Mouse (Mus musculus) MEL (cell line): ENCODE data around the gene Lmntd1. TPM values are rescaled to one million over a fixed set of nuclear protein-coding genes. Genes with fewer than 3 reads are reported as not detected.

ENCODE experiments used
- DNase-seq: peaks from one replicate; pipeline ENCODE4 v3.0.0; 2011; ENCODE audit warnings: low read depth, low spot score
- H3K27ac ChIP-seq: 2 replicates; pipeline ENCODE4 v1.5.1; 2012; ENCODE audit warnings: low read depth, mild to moderate bottlenecking, control low read depth, low read length, moderate library complexity; ENCODE audit not compliant: control insufficient read depth
- H3K27me3 ChIP-seq, 2 experiments: fragments of 150-350 bp in 1 of 2; sonication (generic) in 1 of 2; 2 replicates each; pipeline ENCODE4 v1.6.1; 2012; ENCODE audit warnings: low read length in 2 of 2, mild to moderate bottlenecking in 2 of 2, improper control_type of control experiment in 1 of 2, moderate library complexity in 1 of 2; ENCODE audit not compliant: insufficient read depth in 2 of 2, control insufficient read depth in 1 of 2
- H3K36me3 ChIP-seq, 2 experiments: 2 replicates each; pipeline ENCODE4 v1.6.1; 2012 to 2014; ENCODE audit warnings: low read length in 2 of 2, improper control_type of control experiment in 1 of 2, inconsistent platforms in 1 of 2, mild to moderate bottlenecking in 1 of 2; ENCODE audit not compliant: insufficient read depth in 2 of 2, control insufficient read depth in 1 of 2
- H3K4me1 ChIP-seq, 2 experiments: fragments of 150-350 bp in 1 of 2; sonication (generic) in 1 of 2; 2 replicates each; pipeline ENCODE4 v1.6.1; 2012; ENCODE audit warnings: low read length in 2 of 2, improper control_type of control experiment in 1 of 2, mild to moderate bottlenecking in 1 of 2; ENCODE audit not compliant: insufficient read depth in 2 of 2, control insufficient read depth in 1 of 2
- H3K4me3 ChIP-seq, 2 experiments: fragments of 150-350 bp in 1 of 2; sonication (generic) in 1 of 2; 2 replicates each; pipeline ENCODE4 v1.5.1; 2012; ENCODE audit warnings: low read depth in 2 of 2, low read length in 2 of 2, mild to moderate bottlenecking in 2 of 2, moderate library complexity in 2 of 2, control low read depth in 1 of 2, improper control_type of control experiment in 1 of 2; ENCODE audit not compliant: control insufficient read depth in 1 of 2, insufficient read depth in 1 of 2
- H3K79me2 ChIP-seq: 2 replicates; pipeline ENCODE4 v1.6.1; 2012; ENCODE audit warnings: mild to moderate bottlenecking, low read length, moderate library complexity; ENCODE audit not compliant: control insufficient read depth, poor library complexity, insufficient read depth
- H3K9ac ChIP-seq: 2 replicates; pipeline ENCODE4 v1.6.1; 2012; ENCODE audit warnings: low read depth, mild to moderate bottlenecking, control low read depth, low read length, moderate library complexity; ENCODE audit not compliant: control insufficient read depth, poor library complexity, severe bottlenecking
- H3K9me3 ChIP-seq: fragments of 150-350 bp; sonication (generic); replicated peaks from 2 replicates; pipeline ENCODE4 v1.6.1; 2012; ENCODE audit warnings: mild to moderate bottlenecking, low read length, improper control_type of control experiment, moderate library complexity; ENCODE audit not compliant: insufficient read depth
- E2F4 ChIP-seq: IDR thresholded peaks from 2 replicates; pipeline ENCODE4 v1.6.1; 2011; ENCODE audit warnings: low read depth, low read length, improper control_type of control experiment, borderline replicate concordance
- ELF1 ChIP-seq: IDR thresholded peaks from 2 replicates; pipeline ENCODE4 v1.6.1; 2014; ENCODE audit warnings: low read depth, mild to moderate bottlenecking, inconsistent platforms, low read length, improper control_type of control experiment, moderate library complexity
- GABPA ChIP-seq: IDR thresholded peaks from 2 replicates; pipeline ENCODE4 v1.6.1; 2012; ENCODE audit warnings: low read depth, mild to moderate bottlenecking, inconsistent platforms, low read length, improper control_type of control experiment, moderate library complexity
- GATA1 ChIP-seq: IDR thresholded peaks from 2 replicates; pipeline ENCODE4 v1.6.1; 2011; ENCODE audit warnings: low read depth, low read length, improper control_type of control experiment
- HCFC1 ChIP-seq: IDR thresholded peaks from 2 replicates; pipeline ENCODE4 v1.6.1; 2012; ENCODE audit warnings: low read depth, mild to moderate bottlenecking, inconsistent platforms, low read length, improper control_type of control experiment, moderate library complexity
- KAT2A ChIP-seq: conservative IDR thresholded peaks from 2 replicates; pipeline ENCODE4 v1.6.1; 2012; ENCODE audit warnings: low read depth, low read length, improper control_type of control experiment, inconsistent platforms
- MAZ ChIP-seq: IDR thresholded peaks from 2 replicates; pipeline ENCODE4 v1.6.1; 2012; ENCODE audit warnings: low read depth, mild to moderate bottlenecking, inconsistent platforms, low read length, improper control_type of control experiment
- MEF2A ChIP-seq: IDR thresholded peaks from 2 replicates; pipeline ENCODE4 v1.6.1; 2014; ENCODE audit warnings: low read depth, mild to moderate bottlenecking, inconsistent platforms, low read length, improper control_type of control experiment; ENCODE audit not compliant: poor library complexity, insufficient replicate concordance, severe bottlenecking; ENCODE audit errors: extremely low read depth
- MXI1 ChIP-seq: IDR thresholded peaks from 2 replicates; pipeline ENCODE4 v1.6.1; 2011; ENCODE audit warnings: mild to moderate bottlenecking, low read depth, low read length, improper control_type of control experiment
- MYB ChIP-seq: IDR thresholded peaks from 2 replicates; pipeline ENCODE4 v1.6.1; 2011; ENCODE audit warnings: mild to moderate bottlenecking, low read depth, low read length, improper control_type of control experiment
- NRF1 ChIP-seq: IDR thresholded peaks from 2 replicates; pipeline ENCODE4 v1.6.1; 2014; ENCODE audit warnings: low read depth, mild to moderate bottlenecking, inconsistent platforms, low read length, improper control_type of control experiment, moderate library complexity; ENCODE audit not compliant: poor library complexity, insufficient read depth, severe bottlenecking
- POLR2A ChIP-seq, 2 experiments: IDR thresholded peaks; 2 replicates each; pipeline ENCODE4 v1.6.1; 2011 to 2012; ENCODE audit warnings: low read length in 2 of 2, mild to moderate bottlenecking in 2 of 2, control low read depth in 1 of 2, improper control_type of control experiment in 1 of 2, low read depth in 1 of 2, moderate library complexity in 1 of 2; ENCODE audit not compliant: control insufficient read depth in 1 of 2, insufficient read depth in 1 of 2, poor library complexity in 1 of 2
- POLR2AphosphoS5 ChIP-seq: IDR thresholded peaks from 2 replicates; pipeline ENCODE4 v1.6.1; 2012; ENCODE audit warnings: low read depth, borderline replicate concordance, mild to moderate bottlenecking, inconsistent platforms, low read length, moderate library complexity, mixed read lengths
- RAD21 ChIP-seq: IDR thresholded peaks from 2 replicates; pipeline ENCODE4 v1.6.1; 2011; ENCODE audit warnings: mild to moderate bottlenecking, low read depth, low read length, improper control_type of control experiment
- RCOR1 ChIP-seq: IDR thresholded peaks from 2 replicates; pipeline ENCODE4 v1.6.1; 2012; ENCODE audit warnings: low read depth, mild to moderate bottlenecking, inconsistent platforms, low read length, improper control_type of control experiment
- TBP ChIP-seq: IDR thresholded peaks from 2 replicates; pipeline ENCODE4 v1.8.0; 2011; ENCODE audit warnings: low read depth, low read length, improper control_type of control experiment
- TCF12 ChIP-seq: IDR thresholded peaks from 2 replicates; pipeline ENCODE4 v1.6.1; 2014; ENCODE audit warnings: low read depth, mild to moderate bottlenecking, inconsistent platforms, low read length, improper control_type of control experiment, moderate library complexity
- UBTF ChIP-seq: IDR thresholded peaks from 2 replicates; pipeline ENCODE4 v1.6.1; 2012; ENCODE audit warnings: low read depth, mild to moderate bottlenecking, inconsistent platforms, low read length, improper control_type of control experiment, moderate library complexity, borderline replicate concordance; ENCODE audit not compliant: insufficient read depth
- USF2 ChIP-seq, 2 experiments: IDR thresholded peaks; 2 replicates each; pipeline ENCODE4 v1.6.1; 2011 to 2012; ENCODE audit warnings: improper control_type of control experiment in 2 of 2, low read length in 2 of 2, borderline replicate concordance in 1 of 2, inconsistent platforms in 1 of 2, low read depth in 1 of 2, mild to moderate bottlenecking in 1 of 2; ENCODE audit not compliant: insufficient read depth in 1 of 2
- ZNF384 ChIP-seq: IDR thresholded peaks from 2 replicates; pipeline ENCODE4 v1.6.1; 2012; ENCODE audit warnings: low read depth, mild to moderate bottlenecking, inconsistent platforms, low read length, improper control_type of control experiment
- polyA plus RNA-seq, 2 experiments: library from polyadenylated mRNA; stranded (reverse) in 1 of 2; unstranded in 1 of 2; fragments of >175 nt in 1 of 2; fragments of >200 nt in 1 of 2; gene quantifications; 2 replicates each; pipeline versions ENCODE4 v1.2.1 to v1.2.4; 2012; ENCODE audit warnings: low replicate concordance in 2 of 2, low read depth in 1 of 2; ENCODE audit not compliant: insufficient read length in 2 of 2, insufficient read depth in 1 of 2, missing spikeins in 1 of 2
- total RNA-seq: library from RNA; depleted of rRNA; stranded (reverse); fragments of 300-350 nt; gene quantifications from 2 replicates; pipeline ENCODE4 v1.2.3, GENCODE M21; 2012

Lmntd1 gene
- total and polyA plus RNA-seq, 3 experiments, result not detected

GRCm38 (mm10) chr6:145651976-145652375, 37.9 kb upstream of the Lmntd1 start:
- no peak for TF ChIP-seq MXI1
- no peak for TF ChIP-seq UBTF
- no peak for TF ChIP-seq MYB
- no peak for TF ChIP-seq ZNF384
- no peak for TF ChIP-seq POLR2A (IDR thresholded peaks at IDR 0.05; ENCODE audit: control insufficient read depth in 1 of 2, insufficient read depth in 1 of 2, low read depth in 1 of 2, low read length in 2 of 2, poor library complexity in 1 of 2)
- TF ChIP-seq MAZ, result no peak
- TF ChIP-seq GATA1, result no peak
- no peak for TF ChIP-seq E2F4
- TF ChIP-seq USF2 (IDR thresholded peaks at IDR 0.05; ENCODE audit: borderline replicate concordance in 1 of 2, insufficient read depth in 1 of 2, low read depth in 1 of 2, low read length in 2 of 2), result no peak
- TF ChIP-seq NRF1, result no peak
- no peak for TF ChIP-seq KAT2A
- no peak for TF ChIP-seq MEF2A
- no peak for TF ChIP-seq POLR2AphosphoS5
- TF ChIP-seq RCOR1, result no peak
- no peak for TF ChIP-seq HCFC1
- no peak for TF ChIP-seq TBP
- TF ChIP-seq ELF1, result no peak
- no peak for TF ChIP-seq TCF12
- no peak for TF ChIP-seq GABPA
- no peak for TF ChIP-seq RAD21
- TF ChIP-seq, all 39 proteins: peak for 0
- H3K9me3 ChIP-seq, result no peaks in the 10 kb centered on the region
- no peaks in the 10 kb centered on the region for H3K27me3 ChIP-seq
- H3K27ac ChIP-seq, result no peak overlapping the region
- no peaks in the 10 kb centered on the region for H3K4me1 ChIP-seq
- H3K4me3 ChIP-seq, result no peak overlapping the region
- DNase-seq, result no peak
- H3K79me2 ChIP-seq, result no peaks in the 10 kb centered on the region
- no peak overlapping the region for H3K9ac ChIP-seq
- no peaks in the 10 kb centered on the region for H3K36me3 ChIP-seq

- H3K4me3 ChIP-seq, result no peak overlapping the region
- no peak overlapping the region for H3K9ac ChIP-seq
- no peaks in the 10 kb centered on the region for H3K79me2 ChIP-seq
- no peaks in the 10 kb centered on the region for H3K27me3 ChIP-seq
- no peak for TF ChIP-seq POLR2A (IDR thresholded peaks at IDR 0.05; ENCODE audit: control insufficient read depth in 1 of 2, insufficient read depth in 1 of 2, low read depth in 1 of 2, low read length in 2 of 2, poor library complexity in 1 of 2)
- no peaks in the 10 kb centered on the region for H3K4me1 ChIP-seq
- H3K27ac ChIP-seq, result no peak overlapping the region
- H3K36me3 ChIP-seq, result no peaks in the 10 kb centered on the region
- no peak for DNase-seq
- H3K9me3 ChIP-seq, result no peaks in the 10 kb centered on the region
These were observed 26.9 kb upstream of the Lmntd1 start for GRCm38 (mm10) chr6:145640971-145641506.
